Mouse (Mus musculus) cerebellum, adult 2 months (tissue): ENCODE results near the gene Gadd45a. TPM values are rescaled to one million over a fixed set of nuclear protein-coding genes. Genes with fewer than 3 reads are reported as not detected.

Source experiments
- DNase-seq, 2 experiments: peaks; one replicate each; pipeline ENCODE4 v3.0.0; 2021
- H3K27ac ChIP-seq: fragments of 200-500 bp; 2 replicates; pipeline ENCODE4 v1.5.1; 2012; ENCODE audit warnings: low read length, control low read depth, inconsistent platforms; ENCODE audit not compliant: insufficient read depth
- H3K27me3 ChIP-seq: fragments of 200-500 bp; 2 replicates; pipeline ENCODE4 v1.6.1; 2012; ENCODE audit warnings: inconsistent platforms, mild to moderate bottlenecking, low read length, moderate library complexity; ENCODE audit not compliant: control insufficient read depth, insufficient read depth
- H3K4me1 ChIP-seq: fragments of 200-500 bp; 2 replicates; pipeline ENCODE4 v1.6.1; 2011; ENCODE audit warnings: low read length; ENCODE audit not compliant: control insufficient read depth, insufficient read depth
- H3K4me3 ChIP-seq: fragments of 200-500 bp; replicated peaks from 2 replicates; pipeline ENCODE3; 2011; ENCODE audit warnings: mild to moderate bottlenecking, low read depth, low read length, control low read depth; ENCODE audit not compliant: insufficient read depth
- CTCF ChIP-seq: fragments of 200-500 bp; IDR thresholded peaks from 2 replicates; pipeline ENCODE4 v1.5.1; 2011; ENCODE audit warnings: low read depth, mild to moderate bottlenecking, control low read depth, low read length, moderate library complexity, borderline replicate concordance; ENCODE audit not compliant: insufficient read depth
- POLR2A ChIP-seq: fragments of 200-500 bp; IDR thresholded peaks from 2 replicates; pipeline ENCODE4 v1.6.1; 2011; ENCODE audit warnings: low read length, control low read depth, borderline replicate concordance; ENCODE audit not compliant: insufficient read depth
- WGBS: fragments of 180-500 bp; shearing (Covaris S2); methylation state at CpG from one replicate; pipeline ENCODE4 v1.1.7; 2018; 5-methylcytosine and 5-hydroxymethylcytosine counted together
- polyA plus RNA-seq: library from polyadenylated mRNA; depleted of rRNA; stranded (reverse); fragments of >200 nt; gene quantifications from 2 replicates; pipeline ENCODE4 v1.2.3, GENCODE M21; 2012

The Gadd45a gene
- polyA plus RNA-seq, 1 experiment = 30.4 TPM

DNA sequence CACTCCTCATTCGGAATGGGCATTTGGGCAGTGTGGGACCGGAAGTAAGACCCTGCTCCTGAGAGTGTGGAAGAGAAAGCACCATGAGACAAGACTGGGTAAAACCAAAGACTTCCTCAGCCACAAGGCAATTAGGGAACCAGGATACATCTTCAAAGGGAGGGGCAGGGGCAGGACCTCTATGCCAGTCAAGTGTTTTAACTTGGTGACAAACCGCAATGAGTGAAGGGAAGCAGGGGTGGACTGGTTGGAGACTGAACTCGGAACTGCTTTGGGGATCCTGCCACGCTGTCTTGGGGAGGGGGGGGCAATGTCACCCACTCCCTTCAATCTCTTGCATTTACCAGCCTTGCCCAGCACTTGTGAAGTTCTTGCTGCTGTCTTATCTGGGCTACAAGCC, 36.7 kb upstream of the Gadd45a start:
- Histone ChIP-seq H3K4me1 (no peaks in the 10 kb centered on the region; the same call in 1 of the 2 replicates), H3K27ac (no peak overlapping the region), H3K4me3 (no peak overlapping the region), H3K27me3 (no peaks in the 10 kb centered on the region)
- no peak for DNase-seq
- TF ChIP-seq CTCF = no peak
- no peak for TF ChIP-seq POLR2A
- 86% methylated on average over 5 of the region's 5 CpGs for WGBS

DNA sequence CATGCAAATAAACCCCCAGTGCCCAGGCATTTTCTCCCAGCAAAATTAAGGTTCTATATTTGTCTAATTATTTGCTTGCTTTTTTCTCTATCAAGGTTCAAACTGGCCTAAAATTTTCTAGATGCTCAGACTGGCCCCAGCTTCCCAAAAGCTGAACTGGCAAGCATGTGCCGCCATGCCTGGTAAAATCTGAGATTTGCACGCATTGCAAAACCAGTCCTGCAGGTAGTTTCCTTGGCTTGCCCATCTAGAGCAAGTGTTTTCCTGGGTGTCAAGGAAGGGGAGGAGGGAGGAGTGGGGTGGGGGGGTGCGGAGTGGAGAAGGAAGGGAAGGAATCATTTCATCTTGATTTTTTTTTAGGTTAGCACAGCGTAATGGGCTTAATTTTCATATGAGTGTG, 36.2 kb upstream of the Gadd45a start:
- no peaks in the 10 kb centered on the region; the same call in 1 of the 2 replicates for H3K4me1 ChIP-seq
- no peak overlapping the region for H3K4me3 ChIP-seq
- DNase-seq = no peak
- TF ChIP-seq POLR2A (no peak), CTCF (no peak)
- H3K27ac ChIP-seq = no peak overlapping the region
- no peaks in the 10 kb centered on the region for H3K27me3 ChIP-seq
- WGBS = 96% methylated on average over 4 of the region's 4 CpGs

- TF ChIP-seq CTCF (no peak), POLR2A (no peak)
- DNase-seq = no peak
- H3K27me3 ChIP-seq = no peaks in the 10 kb centered on the region
- H3K4me3 ChIP-seq = no peak overlapping the region
- H3K4me1 ChIP-seq = no peaks in the 10 kb centered on the region; the same call in 1 of the 2 replicates
- no peak overlapping the region for H3K27ac ChIP-seq
- WGBS = 88% methylated on average over 1 of the region's 1 CpGs
Observed at GRCm38 (mm10) chr6:67071615-67072014, 34.4 kb upstream of the Gadd45a start.

GRCm38 (mm10) chr6:67069800-67070315, 32.6 kb upstream of the Gadd45a start:
- DNase-seq = no peak
- Histone ChIP-seq H3K4me3 (no peak overlapping the region), H3K4me1 (no peaks in the 10 kb centered on the region; the same call in 1 of the 2 replicates), H3K27me3 (no peaks in the 10 kb centered on the region), H3K27ac (no peak overlapping the region)
- 30% methylated on average over 9 of the region's 9 CpGs for WGBS
- TF ChIP-seq CTCF = no peak

- H3K4me3 ChIP-seq = no peak overlapping the region
- no peak overlapping the region for H3K27ac ChIP-seq
- TF ChIP-seq POLR2A = no peak
- TF ChIP-seq CTCF = no peak
- 86% methylated on average over 8 of the region's 8 CpGs for WGBS
- no peaks in the 10 kb centered on the region for H3K27me3 ChIP-seq
- no peaks in the 10 kb centered on the region; the same call in 1 of the 2 replicates for H3K4me1 ChIP-seq
- no peak for DNase-seq
Observed at GRCm38 (mm10) chr6:67069219-67069762, 32.0 kb upstream of the Gadd45a start.

DNA sequence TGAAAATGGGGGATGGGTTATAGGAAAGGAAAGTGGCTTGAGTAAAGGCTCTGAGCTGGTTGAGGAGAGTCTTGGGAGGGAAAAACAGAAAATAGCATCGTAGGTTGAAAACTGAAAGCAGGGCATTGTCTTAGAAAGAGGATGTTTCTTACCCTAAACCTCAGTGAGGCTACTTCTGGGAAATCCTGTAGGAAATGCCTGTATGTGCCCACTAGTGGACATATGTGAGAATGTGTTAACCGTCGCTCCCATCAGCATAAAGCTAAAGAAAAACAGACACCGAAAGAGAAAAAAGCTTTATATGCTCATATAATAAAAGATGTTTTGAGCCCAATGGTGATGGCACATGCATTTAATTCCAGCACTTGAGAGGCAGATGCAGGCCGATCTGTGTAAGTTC, 22.8 kb upstream of the Gadd45a start:
- Histone ChIP-seq H3K27ac (no peak overlapping the region), H3K4me3 (no peak overlapping the region), H3K27me3 (no peaks in the 10 kb centered on the region), H3K4me1 (no peaks in the 10 kb centered on the region)
- TF ChIP-seq CTCF (no peak), POLR2A (no peak)
- no peak for DNase-seq
- 89% methylated on average over 5 of the region's 5 CpGs for WGBS

- Histone ChIP-seq H3K27me3 (no peaks in the 10 kb centered on the region), H3K27ac (no peak overlapping the region), H3K4me3 (no peak overlapping the region), H3K4me1 (no peaks in the 10 kb centered on the region)
- no peak for DNase-seq
- no peak for TF ChIP-seq CTCF
- 91% methylated on average over 7 of the region's 7 CpGs for WGBS
Observed at GRCm38 (mm10) chr6:67057991-67058696, 20.9 kb upstream of the Gadd45a start.

- DNase-seq = no peak
- Histone ChIP-seq H3K4me3 (no peak overlapping the region), H3K4me1 (no peaks in the 10 kb centered on the region), H3K27ac (no peak overlapping the region), H3K27me3 (no peaks in the 10 kb centered on the region)
- TF ChIP-seq CTCF = no peak
- no peak for TF ChIP-seq POLR2A
- WGBS = 88% methylated on average over 5 of the region's 5 CpGs
Observed at GRCm38 (mm10) chr6:67057574-67057973, 20.3 kb upstream of the Gadd45a start.
